Mouse (Mus musculus): ENCODE results near the gene Dcpp1. TPM values are rescaled to one million over a fixed set of nuclear protein-coding genes. Genes with fewer than 3 reads are reported as not detected.

Gene Dcpp1
- polyA plus RNA-seq, 1 experiment from 2014 or later, result not detected

DNA sequence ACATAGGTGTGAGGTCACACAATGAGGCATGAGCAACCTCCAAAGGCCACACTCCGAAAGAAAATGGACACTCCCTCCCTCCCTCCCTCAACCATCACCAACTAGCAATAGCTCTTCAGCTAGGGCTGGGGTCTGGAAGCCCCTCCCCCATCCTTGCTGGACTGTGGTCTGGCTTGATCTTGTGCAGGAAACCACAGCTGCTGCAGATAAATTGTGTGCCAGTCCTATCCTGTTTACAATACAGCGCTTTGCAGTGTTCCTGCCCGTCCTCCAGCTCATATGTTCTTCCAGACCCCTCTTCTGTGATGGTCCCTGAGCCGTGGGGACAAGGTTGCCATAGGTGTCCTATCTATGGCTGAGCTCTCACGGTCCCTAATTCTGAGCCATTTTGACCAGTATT is 50.5 kb downstream of the Dcpp1 start:
- 71% methylated on average over 5 of the region's 5 CpGs for WGBS
- H3K27me3 ChIP-seq, result no peaks in the 10 kb centered on the region
- no peak overlapping the region for H3K4me3 ChIP-seq (replicated peaks)
- no peaks in the 10 kb centered on the region for H3K36me3 ChIP-seq
- no peak overlapping the region for H3K27ac ChIP-seq (replicated peaks)
- H3K4me2 ChIP-seq (replicated peaks), result no peak overlapping the region
- no peaks in the 10 kb centered on the region for H3K4me1 ChIP-seq
- no peak overlapping the region for H3K9ac ChIP-seq
- no peaks in the 10 kb centered on the region for H3K9me3 ChIP-seq (replicated peaks)
- no peak for ATAC-seq (ENCODE audit: insufficient number of reproducible peaks, low FRiP score, low TSS enrichment, low read depth)

Other genes with a start within 250 kb of the Dcpp1 start
- 0.76 and 0.81 TPM in 2 replicates for gene Mmp25, start 235.6 kb upstream of the Dcpp1 start, polyA plus RNA-seq (2015; fragmentation: Nextera tagmentation; extraction: Ambion mirVana)
- 15.8 and 17.0 TPM in 2 replicates for gene Bicdl2, start 220.4 kb upstream of the Dcpp1 start, polyA plus RNA-seq (2015; fragmentation: Nextera tagmentation; extraction: Ambion mirVana)
- 95.7 and 102 TPM in 2 replicates for gene Hcfc1r1, start 207.3 kb upstream of the Dcpp1 start, polyA plus RNA-seq (2015; fragmentation: Nextera tagmentation; extraction: Ambion mirVana)
- 42.2 and 42.9 TPM in 2 replicates for gene Thoc6, start 207.0 kb upstream of the Dcpp1 start, polyA plus RNA-seq (2015; fragmentation: Nextera tagmentation; extraction: Ambion mirVana)
- gene Tnfrsf12a, start 203.4 kb upstream of the Dcpp1 start, polyA plus RNA-seq (2015; fragmentation: Nextera tagmentation; extraction: Ambion mirVana), result 29.5 and 33.2 TPM in 2 replicates
- 19.8 and 20.2 TPM in 2 replicates for gene Cldn6, start 201.6 kb upstream of the Dcpp1 start, polyA plus RNA-seq (2015; fragmentation: Nextera tagmentation; extraction: Ambion mirVana)
- 13.8 and 18.3 TPM in 2 replicates for gene Cldn9, start 196.8 kb upstream of the Dcpp1 start, polyA plus RNA-seq (2015; fragmentation: Nextera tagmentation; extraction: Ambion mirVana)
- 1.0 and 1.1 TPM in 2 replicates for gene 1520401A03Rik, start 158.1 kb upstream of the Dcpp1 start, polyA plus RNA-seq (2015; fragmentation: Nextera tagmentation; extraction: Ambion mirVana)
- gene Pkmyt1, start 154.5 kb upstream of the Dcpp1 start, polyA plus RNA-seq (2015; fragmentation: Nextera tagmentation; extraction: Ambion mirVana), result 49.6 and 55.8 TPM in 2 replicates
- gene Paqr4, start 140.0 kb upstream of the Dcpp1 start, polyA plus RNA-seq (2015; fragmentation: Nextera tagmentation; extraction: Ambion mirVana), result 20.9 and 27.2 TPM in 2 replicates
- gene Kremen2, start 135.0 kb upstream of the Dcpp1 start, polyA plus RNA-seq (2015; fragmentation: Nextera tagmentation; extraction: Ambion mirVana), result 36.8 and 38.2 TPM in 2 replicates
- gene Flywch1, start 109.3 kb upstream of the Dcpp1 start, polyA plus RNA-seq (2015; fragmentation: Nextera tagmentation; extraction: Ambion mirVana), result 71.9 and 72.1 TPM in 2 replicates
- 38.3 and 44.0 TPM in 2 replicates for gene Flywch2, start 94.8 kb upstream of the Dcpp1 start, polyA plus RNA-seq (2015; fragmentation: Nextera tagmentation; extraction: Ambion mirVana)
- 489 and 525 TPM in 2 replicates for gene Srrm2, start 90.3 kb upstream of the Dcpp1 start, polyA plus RNA-seq (2015; fragmentation: Nextera tagmentation; extraction: Ambion mirVana)
- gene Elob, start 51.7 kb upstream of the Dcpp1 start, polyA plus RNA-seq (2015; fragmentation: Nextera tagmentation; extraction: Ambion mirVana), result 1,038 and 1,104 TPM in 2 replicates
- 0.49 and 0.85 TPM in 2 replicates for gene Prss33, start 44.8 kb upstream of the Dcpp1 start, polyA plus RNA-seq (2015; fragmentation: Nextera tagmentation; extraction: Ambion mirVana)
- gene Prss32, start 37.0 kb upstream of the Dcpp1 start, polyA plus RNA-seq (2015; fragmentation: Nextera tagmentation; extraction: Ambion mirVana), result 0.12 TPM in 1 of 2 replicates, not detected in the other
- gene Prss41, start 36.7 kb upstream of the Dcpp1 start, polyA plus RNA-seq (2015; fragmentation: Nextera tagmentation; extraction: Ambion mirVana), result 1.8 and 2.0 TPM in 2 replicates
- gene Prss21, start 12.8 kb upstream of the Dcpp1 start, polyA plus RNA-seq (2015; fragmentation: Nextera tagmentation; extraction: Ambion mirVana), result not detected in 2 replicates
- not detected in 2 replicates for gene Dcpp2, start within 50 bp of the Dcpp1 start, polyA plus RNA-seq (2015; fragmentation: Nextera tagmentation; extraction: Ambion mirVana)
- 1.0 and 6.6 TPM in 2 replicates for gene Dcpp3, start 36.6 kb downstream of the Dcpp1 start, polyA plus RNA-seq (2015; fragmentation: Nextera tagmentation; extraction: Ambion mirVana)
- gene Sbp, start 60.8 kb downstream of the Dcpp1 start, polyA plus RNA-seq (2015; fragmentation: Nextera tagmentation; extraction: Ambion mirVana), result not detected in 2 replicates
- not detected in 2 replicates for gene Sbpl, start 74.4 kb downstream of the Dcpp1 start, polyA plus RNA-seq (2015; fragmentation: Nextera tagmentation; extraction: Ambion mirVana)
- gene Prss30, start 99.7 kb downstream of the Dcpp1 start, polyA plus RNA-seq (2015; fragmentation: Nextera tagmentation; extraction: Ambion mirVana), result 0.18 TPM in 1 of 2 replicates, not detected in the other
- 3.2 and 3.4 TPM in 2 replicates for gene Prss22, start 117.2 kb downstream of the Dcpp1 start, polyA plus RNA-seq (2015; fragmentation: Nextera tagmentation; extraction: Ambion mirVana)
- gene Prss27, start 157.3 kb downstream of the Dcpp1 start, polyA plus RNA-seq (2015; fragmentation: Nextera tagmentation; extraction: Ambion mirVana), result 4.6 and 4.9 TPM in 2 replicates
- 62.1 and 64.5 TPM in 2 replicates for gene Kctd5, start 192.6 kb downstream of the Dcpp1 start, polyA plus RNA-seq (2015; fragmentation: Nextera tagmentation; extraction: Ambion mirVana)